ENCODE assay signal across 27 mouse cellular contexts in genomic region chr15:99825211-99825610, GRCm38 (mm10). TPM values are rescaled to one million over a fixed set of nuclear protein-coding genes. Genes with fewer than 3 reads are reported as not detected.
A peak's percentile ranks its signal among the peaks of the same experiment; 100 is the strongest.
DNase-seq lines count a peak whose midpoint lies in the region; ATAC-seq lines count a peak whose summit lies in the region.
"Had no signal": no experiment of that assay in that cellular context is flagged by ENCODE, and none has a peak within 500 bp of the region (broad histone marks: within the 10 kb centered on the region; RNA-seq: fewer than 3 reads in every experiment).

No protein-coding gene starts in this region.

- DNase-seq in forebrain, embryonic 14.5 days (ENCODE audit: low spot score): no peak
- DNase-seq in heart, adult 18-20 months: peak; percentile 41 to 43
- DNase-seq in heart, postnatal 4 days: no peak
- DNase-seq in A20 (ENCODE audit: low read depth, low spot score): peak; percentile 52
- DNase-seq in cerebellum, adult 11-12 months: no peak
- DNase-seq: adrenal gland, adult 8-10 months; cerebellum, adult 11 months; cerebellum, adult 9-11 months; embryo, embryonic 11 days; kidney, adult 9 months; kidney, postnatal 10 days; right cerebral cortex, postnatal 25 days; spleen, adult 18-20 months; thymus, postnatal 25 days had no signal

- H3K4me3 ChIP-seq in forebrain, embryonic 14.5 days (ENCODE audit: low read depth, low read length): no peak overlapping the region
- H3K4me3 ChIP-seq in forebrain, embryonic 12.5 days (replicated peaks): no peak overlapping the region
- H3K4me3 ChIP-seq in brown adipose tissue, adult 24 weeks (ENCODE audit: insufficient read depth, low read depth, low read length): no peak overlapping the region
- H3K4me3 ChIP-seq: erythroblast, embryonic 14.5 days; heart, embryonic 13.5 days; hindbrain, embryonic 13.5 days; limb, embryonic 12.5 days; lung, embryonic 15.5 days; midbrain, embryonic 10.5 days; midbrain, embryonic 15.5 days had no signal

- H3K9me3 ChIP-seq in forebrain, embryonic 14.5 days (replicated peaks; ENCODE audit: control insufficient read depth, low read length): no peaks in the 10 kb centered on the region
- H3K9me3 ChIP-seq in forebrain, embryonic 12.5 days: no peaks in the 10 kb centered on the region
- H3K9me3 ChIP-seq: heart, embryonic 13.5 days; hindbrain, embryonic 13.5 days; limb, embryonic 12.5 days; lung, embryonic 15.5 days; midbrain, embryonic 10.5 days; midbrain, embryonic 15.5 days had no signal

- no peak overlapping the region for H3K9ac ChIP-seq in forebrain, embryonic 14.5 days (ENCODE audit: low read length)
- no peak overlapping the region for H3K9ac ChIP-seq in forebrain, embryonic 12.5 days
- H3K9ac ChIP-seq: heart, embryonic 13.5 days; hindbrain, embryonic 13.5 days; limb, embryonic 12.5 days; lung, embryonic 15.5 days; midbrain, embryonic 15.5 days had no signal

- H3K27ac ChIP-seq in forebrain, embryonic 14.5 days (ENCODE audit: low read depth, low read length): 0 out of 2 replicates have a peak overlapping the region, but pooled peaks have one; percentile 66
- H3K27ac ChIP-seq in forebrain, embryonic 12.5 days: no peak overlapping the region
- 0 out of 2 replicates have a peak overlapping the region, but pooled peaks have one; percentile 5 for H3K27ac ChIP-seq in brown adipose tissue, adult 24 weeks (replicated peaks; ENCODE audit: low read depth, low read length)
- H3K27ac ChIP-seq: heart, embryonic 13.5 days; limb, embryonic 12.5 days; lung, embryonic 15.5 days; midbrain, embryonic 10.5 days; midbrain, embryonic 15.5 days had no signal

- no peak for ATAC-seq in forebrain, embryonic 14.5 days
- no peak for ATAC-seq in forebrain, embryonic 12.5 days (ENCODE audit: low FRiP score)
- ATAC-seq: activated CD4-positive, CD25-positive, alpha-beta regulatory T cell, adult 4 months; intestine, postnatal 0 days; midbrain, embryonic 15.5 days had no signal

- H3K4me2 ChIP-seq in forebrain, embryonic 14.5 days (ENCODE audit: low read length): no peak overlapping the region
- H3K4me2 ChIP-seq in forebrain, embryonic 12.5 days: no peak overlapping the region
- H3K4me2 ChIP-seq: heart, embryonic 13.5 days; hindbrain, embryonic 13.5 days; limb, embryonic 12.5 days; liver, embryonic 11.5 days; lung, embryonic 15.5 days; midbrain, embryonic 15.5 days had no signal

- no peaks in the 10 kb centered on the region for H3K36me3 ChIP-seq in forebrain, embryonic 14.5 days (ENCODE audit: control insufficient read depth, insufficient read depth, low read length)
- H3K36me3 ChIP-seq in forebrain, embryonic 12.5 days (replicated peaks): no peaks in the 10 kb centered on the region
- H3K36me3 ChIP-seq: heart, embryonic 13.5 days; hindbrain, embryonic 13.5 days; lung, embryonic 15.5 days; midbrain, embryonic 10.5 days; midbrain, embryonic 15.5 days had no signal

- WGBS in forebrain, embryonic 14.5 days: 87% methylated on average over 3 of the region's 3 CpGs
- WGBS in forebrain, embryonic 12.5 days: 85% methylated on average over 3 of the region's 3 CpGs

- peaks cover 9% of the 10 kb centered on the region; the same call in 1 of the 2 replicates for H3K4me1 ChIP-seq in forebrain, embryonic 14.5 days (ENCODE audit: control insufficient read depth, insufficient read depth, low read length)
- peaks cover 17% of the 10 kb centered on the region for H3K4me1 ChIP-seq in forebrain, embryonic 12.5 days
- peaks cover 2% of the 10 kb centered on the region for H3K4me1 ChIP-seq in brown adipose tissue, adult 24 weeks (ENCODE audit: control insufficient read depth, insufficient read depth, insufficient read length, low read length)
- H3K4me1 ChIP-seq: midbrain, embryonic 15.5 days had no signal

- H3K27me3 ChIP-seq in forebrain, embryonic 14.5 days (replicated peaks; ENCODE audit: control insufficient read depth, insufficient read depth, low read length): no peaks in the 10 kb centered on the region
- H3K27me3 ChIP-seq in forebrain, embryonic 12.5 days: no peaks in the 10 kb centered on the region
- H3K27me3 ChIP-seq: CH12.LX; heart, embryonic 13.5 days; hindbrain, embryonic 13.5 days; limb, embryonic 12.5 days; lung, embryonic 15.5 days; midbrain, embryonic 15.5 days had no signal

RNA-seq across cellular contexts. Expression of gene Lima1, which starts 50.0 kb away (rescaled TPM):
- polyA plus RNA-seq in forebrain, embryonic 14.5 days (2014; fragmentation: Nextera tagmentation; extraction: Ambion mirVana): 27.0 and 32.1 TPM in 2 replicates
- polyA plus RNA-seq in forebrain, embryonic 12.5 days (2016; fragmentation: Nextera tagmentation; extraction: Ambion mirVana): 41.0 and 47.5 TPM in 2 replicates
- total RNA-seq in heart, adult 18-20 months (2021): 10 to 100 TPM; 14.3 to 16.1 TPM
- total RNA-seq in heart, postnatal 4 days (2021): 10 to 100 TPM; 26.9 to 32.3 TPM
- 9.0 and 18.3 TPM in 2 replicates for polyA plus RNA-seq in brown adipose tissue, adult 24 weeks (2012; ENCODE audit: insufficient read depth, insufficient read length, missing spikeins)

RNA-seq across cellular contexts. Expression of gene Cers5, which starts 52.5 kb away (rescaled TPM):
- 71.9 and 72.5 TPM in 2 replicates for polyA plus RNA-seq in forebrain, embryonic 14.5 days (2014; fragmentation: Nextera tagmentation; extraction: Ambion mirVana)
- polyA plus RNA-seq in forebrain, embryonic 12.5 days (2016; fragmentation: Nextera tagmentation; extraction: Ambion mirVana): 64.7 and 67.1 TPM in 2 replicates
- total RNA-seq in heart, adult 18-20 months (2021): 10 to 100 TPM; 16.6 to 19.9 TPM
- 10 to 100 TPM; 29.3 to 31.3 TPM for total RNA-seq in heart, postnatal 4 days (2021)
- 16.6 and 18.9 TPM in 2 replicates for polyA plus RNA-seq in brown adipose tissue, adult 24 weeks (2012; ENCODE audit: insufficient read depth, insufficient read length, missing spikeins)

Comparison
In these comparisons a context has a peak if more than half of its experiments do, and no peak if none do; other contexts are left out.
1. DNase-seq: peak in heart, adult 18-20 months (2 of 2) and A20 (single experiment); none in forebrain, embryonic 14.5 days (single experiment), heart, postnatal 4 days (single experiment) and cerebellum, adult 11-12 months (single experiment).